Mouse (Mus musculus): ENCODE data around the gene Prlr.

- TF ChIP-seq CTCF (IDR thresholded peaks at IDR 0.05; ENCODE audit: borderline replicate concordance, insufficient read depth, low read depth, low read length) (no peak), POLR2A (IDR thresholded peaks at IDR 0.05; ENCODE audit: borderline replicate concordance, insufficient read depth, low read length) (no peak)
Measured at GRCm38 (mm10) chr15:10175656-10176055, 1.4 kb upstream of the Prlr start.

Data from cerebellum, adult 2 months (tissue).